Mouse (Mus musculus) liver, embryonic 15.5 days (tissue): ENCODE data around the gene Slc22a13. TPM values are rescaled to one million over a fixed set of nuclear protein-coding genes. Genes with fewer than 3 reads are reported as not detected.
"Not testable (repeated sequence)": the region's sequence is repeated elsewhere in the genome, so short reads cannot be mapped to it uniquely, and the experiment has no call there.

Experiments used
- ATAC-seq: fragments of 200-750 bp; cut with Nextera tagmentation; 2 replicates; pipeline ENCODE4 v1.8.0; 2017; ENCODE audit warnings: moderate number of reproducible peaks, mild to moderate bottlenecking, moderate library complexity; ENCODE audit not compliant: insufficient read depth
- H3K27ac ChIP-seq: fragments of 300-500 bp; sonication (generic); replicated peaks from 2 replicates; pipeline ENCODE4 v1.5.1; 2015; ENCODE audit warnings: mild to moderate bottlenecking, inconsistent platforms
- H3K27me3 ChIP-seq: fragments of 300-500 bp; sonication (generic); 2 replicates; pipeline ENCODE4 v1.6.1; 2015; ENCODE audit warnings: mild to moderate bottlenecking, inconsistent platforms
- H3K36me3 ChIP-seq: fragments of 300-500 bp; sonication (generic); replicated peaks from 2 replicates; pipeline ENCODE4 v1.6.1; 2015; ENCODE audit warnings: moderate library complexity, mild to moderate bottlenecking, inconsistent platforms
- H3K4me1 ChIP-seq: fragments of 300-500 bp; sonication (generic); replicated peaks from 2 replicates; pipeline ENCODE4 v1.6.1; 2015; ENCODE audit warnings: inconsistent platforms
- H3K4me2 ChIP-seq: fragments of 300-500 bp; sonication (generic); 2 replicates; pipeline ENCODE4 v1.6.1; 2015; ENCODE audit warnings: moderate library complexity, mild to moderate bottlenecking, inconsistent platforms
- H3K4me3 ChIP-seq: fragments of 300-500 bp; sonication (generic); replicated peaks from 2 replicates; pipeline ENCODE4 v1.5.1; 2015; ENCODE audit warnings: mild to moderate bottlenecking, inconsistent platforms
- H3K9ac ChIP-seq: fragments of 300-500 bp; sonication (generic); 2 replicates; pipeline ENCODE4 v1.6.1; 2015; ENCODE audit warnings: moderate library complexity, mild to moderate bottlenecking, inconsistent platforms
- H3K9me3 ChIP-seq: fragments of 300-500 bp; sonication (generic); replicated peaks from 2 replicates; pipeline ENCODE4 v1.6.1; 2016; ENCODE audit warnings: inconsistent platforms
- WGBS: fragments of 180-500 bp; shearing (Covaris S2); methylation state at CpG from one replicate; pipeline ENCODE4 v1.1.7; 2015; ENCODE audit warnings: mixed read lengths; ENCODE audit not compliant: insufficient replicate concordance; 5-methylcytosine and 5-hydroxymethylcytosine counted together
- polyA plus RNA-seq: library from polyadenylated mRNA; unstranded; fragments of >200 nt; fragmentation: Nextera tagmentation; extraction: Ambion mirVana; gene quantifications from 2 replicates; pipeline ENCODE4 v1.2.1, GENCODE M21; 2015

Gene Slc22a13
- polyA plus RNA-seq, 1 experiment from 2014 or later = not detected

DNA sequence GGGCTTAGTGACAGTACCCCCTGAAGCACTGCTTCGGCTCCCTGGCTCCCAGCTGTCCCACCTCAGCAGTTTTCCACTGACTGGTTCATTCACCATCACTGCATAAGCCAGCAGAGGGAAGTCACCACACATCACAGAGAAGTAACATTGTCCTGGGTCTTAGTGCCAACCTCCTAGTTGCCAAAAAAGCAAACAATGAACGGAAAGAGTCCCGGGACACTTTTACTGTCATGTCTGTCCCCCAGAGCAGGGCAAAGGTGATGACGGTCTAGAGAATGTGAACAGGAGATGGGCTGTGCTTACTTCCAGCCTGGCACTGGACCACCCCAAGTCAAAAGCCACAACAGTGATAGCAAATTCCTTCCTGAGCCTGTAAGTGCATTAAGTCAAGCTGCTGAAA, 29.9 kb upstream of the Slc22a13 start:
- H3K4me3 ChIP-seq = no peak overlapping the region
- H3K36me3 ChIP-seq = peaks cover 40% of the 10 kb centered on the region
- no peak for ATAC-seq
- no peak overlapping the region for H3K4me2 ChIP-seq
- H3K9me3 ChIP-seq = no peaks in the 10 kb centered on the region
- no peaks in the 10 kb centered on the region for H3K4me1 ChIP-seq
- H3K27ac ChIP-seq = no peak overlapping the region
- 82% methylated on average over 4 of the region's 4 CpGs for WGBS
- no peaks in the 10 kb centered on the region for H3K27me3 ChIP-seq
- no peak overlapping the region for H3K9ac ChIP-seq

GRCm38 (mm10) chr9:119231552-119231951, 22.7 kb upstream of the Slc22a13 start:
- peak overlapping the region; percentile 25 for H3K4me2 ChIP-seq
- H3K27me3 ChIP-seq = no peaks in the 10 kb centered on the region
- H3K27ac ChIP-seq = no peak overlapping the region
- peak; percentile 62 for ATAC-seq
- no peak overlapping the region for H3K9ac ChIP-seq
- H3K4me3 ChIP-seq = no peak overlapping the region
- peaks cover 26% of the 10 kb centered on the region for H3K4me1 ChIP-seq
- no peaks in the 10 kb centered on the region for H3K9me3 ChIP-seq
- no peaks in the 10 kb centered on the region for H3K36me3 ChIP-seq
- WGBS = 60% methylated on average over 7 of the region's 7 CpGs

DNA sequence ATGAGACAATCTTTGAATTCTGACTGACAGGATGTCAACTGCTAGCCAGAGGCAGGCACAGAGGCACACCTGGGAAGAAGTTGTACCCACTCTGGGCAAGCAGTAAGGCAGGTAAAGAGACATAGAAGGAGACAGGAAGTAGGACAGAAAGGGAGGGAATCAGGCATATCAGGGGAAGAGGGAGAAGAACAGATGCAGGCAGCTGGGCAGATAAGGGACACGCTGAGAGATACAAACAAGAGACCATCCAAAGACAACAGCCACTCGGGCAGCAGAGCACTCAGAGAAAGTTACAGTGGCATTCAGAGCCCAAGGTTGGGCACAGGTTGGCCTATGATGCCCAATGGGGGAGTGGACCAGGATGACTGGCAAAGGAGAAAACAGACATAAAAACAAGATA, 21.9 kb upstream of the Slc22a13 start:
- H3K27ac ChIP-seq = no peak overlapping the region
- WGBS = 12% methylated on average over 2 of the region's 2 CpGs

GRCm38 (mm10) chr9:119220249-119220648, 11.4 kb upstream of the Slc22a13 start:
- H3K4me2 ChIP-seq = no peak overlapping the region
- ATAC-seq = no peak
- no peaks in the 10 kb centered on the region for H3K4me1 ChIP-seq
- no peak overlapping the region for H3K4me3 ChIP-seq
- 0 out of 2 replicates have a peak, but pooled peaks cover 11% of the 10 kb centered on the region for H3K36me3 ChIP-seq
- 53% methylated on average over 4 of the region's 4 CpGs for WGBS
- H3K9ac ChIP-seq = no peak overlapping the region
- no peaks in the 10 kb centered on the region for H3K27me3 ChIP-seq
- no peak overlapping the region for H3K27ac ChIP-seq
- H3K9me3 ChIP-seq = no peaks in the 10 kb centered on the region

More for the DNA sequence above, 21.9 kb upstream of the Slc22a13 start:
- no peaks in the 10 kb centered on the region for H3K27me3 ChIP-seq
- H3K36me3 ChIP-seq = no peaks in the 10 kb centered on the region
- no peak overlapping the region for H3K4me3 ChIP-seq
- no peak overlapping the region for H3K9ac ChIP-seq
- ATAC-seq = peak; percentile 40; the same call in 1 of the 2 replicates
- no peaks in the 10 kb centered on the region for H3K9me3 ChIP-seq
- H3K4me1 ChIP-seq = peaks cover 26% of the 10 kb centered on the region
- no peak overlapping the region for H3K4me2 ChIP-seq

DNA sequence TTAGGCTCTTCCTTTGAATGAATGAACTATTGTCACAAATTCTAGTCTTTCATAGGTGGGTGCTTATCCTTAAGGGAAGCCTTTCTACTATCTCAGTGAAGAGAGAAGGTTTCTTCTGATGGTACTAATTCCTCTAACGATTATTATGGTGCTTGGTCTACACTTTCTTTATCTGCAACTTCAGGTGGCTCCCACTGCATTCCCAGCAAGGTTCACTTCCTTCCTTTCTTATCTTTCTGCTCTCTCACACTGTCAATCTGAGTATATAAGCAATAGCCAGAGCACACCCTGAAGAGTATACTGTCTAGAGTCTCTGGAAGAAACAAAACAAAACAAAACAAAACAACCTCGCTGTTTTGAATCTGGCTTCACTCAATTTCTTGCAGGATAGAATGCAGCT, 10.8 kb upstream of the Slc22a13 start:
- H3K27me3 ChIP-seq = no peaks in the 10 kb centered on the region
- no peak overlapping the region for H3K9ac ChIP-seq
- H3K9me3 ChIP-seq = no peaks in the 10 kb centered on the region
- H3K4me3 ChIP-seq = no peak overlapping the region
- H3K27ac ChIP-seq = no peak overlapping the region
- no peaks in the 10 kb centered on the region for H3K4me1 ChIP-seq
- 40% methylated on average over 2 of the region's 2 CpGs for WGBS
- 0 out of 2 replicates have a peak, but pooled peaks cover 9% of the 10 kb centered on the region for H3K36me3 ChIP-seq
- ATAC-seq = no peak
- no peak overlapping the region for H3K4me2 ChIP-seq

DNA sequence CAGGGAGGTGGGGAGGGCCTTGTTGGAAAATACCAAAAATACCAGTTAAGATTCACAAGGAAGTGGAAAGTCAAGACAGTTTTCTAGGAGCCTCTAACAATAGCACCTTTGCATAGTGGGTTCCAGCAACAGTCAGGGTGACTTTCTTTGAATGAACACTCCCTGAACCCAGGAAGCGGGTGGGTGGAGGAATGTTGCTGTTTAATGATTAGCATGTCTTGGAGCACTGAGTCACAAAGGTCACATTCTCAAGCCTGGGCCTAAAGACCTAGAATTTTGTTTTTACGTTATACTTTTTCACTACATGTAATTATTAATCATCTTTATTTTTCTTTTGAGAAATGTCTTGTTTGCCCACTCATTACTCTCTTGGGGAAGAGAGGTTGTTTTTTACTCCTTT, 6.4 kb upstream of the Slc22a13 start:
- WGBS = 68% methylated on average over 2 of the region's 2 CpGs
- H3K9me3 ChIP-seq = not testable (repeated sequence)

DNA sequence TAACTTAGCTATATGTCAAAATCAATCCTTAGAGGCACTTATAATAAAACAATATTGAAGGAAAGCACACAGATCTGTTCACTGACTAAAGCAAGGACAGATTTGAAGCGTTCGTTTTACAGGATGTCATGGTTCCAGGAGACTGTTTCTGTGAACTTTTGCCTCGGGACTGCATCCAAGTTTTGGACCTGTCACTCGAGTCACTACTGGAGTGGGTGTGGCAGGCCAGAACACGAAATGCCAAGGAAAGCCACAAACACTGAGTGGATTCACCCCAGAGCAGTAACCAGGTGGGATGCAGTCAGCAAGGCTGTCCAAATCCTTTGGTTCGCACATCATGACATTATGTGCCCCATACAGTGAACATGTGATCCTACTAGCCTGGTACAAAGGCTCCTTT, 5.7 kb upstream of the Slc22a13 start:
- Histone ChIP-seq H3K27ac (no peak overlapping the region), H3K27me3 (no peaks in the 10 kb centered on the region), H3K9me3 (no peaks in the 10 kb centered on the region), H3K4me1 (no peaks in the 10 kb centered on the region), H3K4me3 (no peak overlapping the region), H3K4me2 (no peak overlapping the region), H3K9ac (no peak overlapping the region), H3K36me3 (0 out of 2 replicates have a peak, but pooled peaks cover 5% of the 10 kb centered on the region)
- ATAC-seq = no peak
- 69% methylated on average over 6 of the region's 6 CpGs for WGBS

More for the DNA sequence above, 6.4 kb upstream of the Slc22a13 start:
- H3K9ac ChIP-seq, H3K4me3 ChIP-seq, H3K27ac ChIP-seq, H3K36me3 ChIP-seq, H3K4me2 ChIP-seq, ATAC-seq, H3K27me3 ChIP-seq, H3K4me1 ChIP-seq: not testable (repeated sequence)

DNA sequence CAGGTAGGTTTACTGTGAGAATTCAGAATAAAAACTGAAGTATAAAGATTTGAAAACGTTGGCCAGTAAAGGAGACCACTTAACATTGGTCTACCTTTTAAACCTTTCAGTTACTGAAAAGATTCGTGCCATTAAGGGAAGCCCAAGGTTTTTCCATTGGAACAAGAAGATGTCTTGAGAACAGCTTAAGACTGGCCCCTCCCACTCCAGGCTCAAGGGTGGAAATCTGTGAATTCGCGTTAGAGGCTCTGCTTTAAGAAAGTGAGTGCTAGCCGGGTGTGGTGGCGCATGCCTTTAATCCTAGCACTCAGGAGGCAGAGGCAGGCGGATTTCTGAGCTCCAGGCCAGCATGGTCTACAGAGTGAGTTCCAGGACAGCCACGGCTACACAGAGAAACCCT, 4.1 kb upstream of the Slc22a13 start:
- no peak for ATAC-seq
- no peak overlapping the region for H3K9ac ChIP-seq
- H3K27ac ChIP-seq = no peak overlapping the region
- H3K4me1 ChIP-seq = no peaks in the 10 kb centered on the region
- H3K4me2 ChIP-seq = no peak overlapping the region
- H3K36me3 ChIP-seq = 0 out of 2 replicates have a peak, but pooled peaks cover 5% of the 10 kb centered on the region
- no peak overlapping the region for H3K4me3 ChIP-seq
- WGBS = 57% methylated on average over 8 of the region's 8 CpGs
- no peaks in the 10 kb centered on the region for H3K27me3 ChIP-seq
- H3K9me3 ChIP-seq = no peaks in the 10 kb centered on the region

DNA sequence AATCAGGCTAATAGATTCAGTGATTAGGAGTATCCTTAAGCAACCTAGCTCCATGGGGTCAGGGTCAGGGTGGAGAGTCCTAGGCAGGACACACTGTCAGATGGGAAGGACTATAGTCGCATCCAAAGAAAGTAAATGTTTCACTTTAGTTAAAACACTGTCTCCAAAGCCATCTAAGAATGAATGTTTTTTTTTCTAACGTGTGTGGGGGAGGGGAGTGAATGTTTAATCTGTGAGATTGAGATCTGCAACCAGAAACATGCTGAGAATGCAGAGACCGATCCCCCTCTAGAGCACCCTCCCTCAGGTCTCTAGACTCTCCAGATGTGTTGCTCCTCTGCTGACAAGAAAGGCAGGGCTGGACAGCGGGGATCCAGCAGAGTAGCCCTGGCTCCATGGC, 1.8 kb downstream of the Slc22a13 start:
- Histone ChIP-seq H3K9me3 (no peaks in the 10 kb centered on the region), H3K36me3 (no peaks in the 10 kb centered on the region), H3K4me2 (no peak overlapping the region), H3K4me3 (no peak overlapping the region), H3K9ac (no peak overlapping the region), H3K4me1 (no peaks in the 10 kb centered on the region), H3K27me3 (no peaks in the 10 kb centered on the region), H3K27ac (no peak overlapping the region)
- 48% methylated on average over 4 of the region's 4 CpGs for WGBS
- ATAC-seq = no peak

GRCm38 (mm10) chr9:119206666-119207065, 2.2 kb downstream of the Slc22a13 start:
- ATAC-seq = no peak
- Histone ChIP-seq H3K27me3 (no peaks in the 10 kb centered on the region), H3K36me3 (no peaks in the 10 kb centered on the region), H3K9me3 (no peaks in the 10 kb centered on the region), H3K4me3 (no peak overlapping the region), H3K9ac (no peak overlapping the region), H3K4me1 (no peaks in the 10 kb centered on the region), H3K27ac (no peak overlapping the region), H3K4me2 (no peak overlapping the region)
- WGBS = 55% methylated on average over 2 of the region's 2 CpGs

- H3K36me3 ChIP-seq = no peaks in the 10 kb centered on the region
- H3K9me3 ChIP-seq = no peaks in the 10 kb centered on the region
- H3K27me3 ChIP-seq = no peaks in the 10 kb centered on the region
- 77% methylated on average over 5 of the region's 5 CpGs for WGBS
- H3K4me2 ChIP-seq = no peak overlapping the region
- no peak overlapping the region for H3K4me3 ChIP-seq
- no peak for ATAC-seq
- H3K27ac ChIP-seq = no peak overlapping the region
- no peaks in the 10 kb centered on the region for H3K4me1 ChIP-seq
- H3K9ac ChIP-seq = no peak overlapping the region
Measured at GRCm38 (mm10) chr9:119205756-119206155, 3.1 kb downstream of the Slc22a13 start.

DNA sequence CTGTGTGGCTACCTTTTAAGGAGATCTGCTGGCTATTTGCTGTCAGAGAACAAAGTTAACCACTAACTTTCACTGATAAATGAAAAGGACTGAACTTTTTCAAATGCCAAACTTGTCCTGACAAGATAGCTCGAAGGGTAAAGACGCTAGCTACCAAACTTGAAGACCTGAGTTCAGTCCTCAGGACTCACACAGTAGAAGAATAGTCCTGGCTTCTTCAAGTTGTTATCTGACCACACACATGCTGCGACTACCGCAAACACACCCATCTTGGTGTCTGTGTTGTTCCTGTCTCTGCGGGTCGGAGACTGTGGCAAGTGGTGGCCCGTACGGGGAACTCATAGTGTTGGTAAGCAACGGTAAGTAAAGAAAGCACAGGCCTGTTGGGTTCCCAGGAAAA, 5.3 kb downstream of the Slc22a13 start:
- no peak overlapping the region for H3K4me2 ChIP-seq
- no peaks in the 10 kb centered on the region for H3K36me3 ChIP-seq
- no peaks in the 10 kb centered on the region for H3K9me3 ChIP-seq
- no peak overlapping the region for H3K27ac ChIP-seq
- no peaks in the 10 kb centered on the region for H3K27me3 ChIP-seq
- 67% methylated on average over 9 of the region's 9 CpGs for WGBS
- H3K9ac ChIP-seq = no peak overlapping the region
- no peaks in the 10 kb centered on the region for H3K4me1 ChIP-seq
- peak; percentile 51; the same call in 1 of the 2 replicates for ATAC-seq
- no peak overlapping the region for H3K4me3 ChIP-seq
